Mouse (Mus musculus) heart, postnatal 0 days (tissue): ENCODE measurements at regions not wholly inside any gene's neighbourhood (a gene's known extent, or its start where the extent isn't known, plus 50 kb on each side); places are given as distances from the start of the nearest gene placed in this dataset.

Experiments
- CTCF ChIP-seq: IDR thresholded peaks from 2 replicates; pipeline ENCODE4 v1.5.1; 2016; ENCODE audit warnings: antibody characterized with exemption, control low read depth, low read depth
- EP300 ChIP-seq: IDR thresholded peaks from 2 replicates; pipeline ENCODE4 v1.6.1; 2016; ENCODE audit warnings: antibody characterized with exemption, low read depth

GRCm38 (mm10) chr1:105925617-105926370, 64.4 kb upstream of the Zcchc2 start:
- no peak for TF ChIP-seq EP300
- TF ChIP-seq CTCF = no peak
